Mouse (Mus musculus): Measurements from ENCODE around the gene Rhot1. TPM values are rescaled to one million over a fixed set of nuclear protein-coding genes. Genes with fewer than 3 reads are reported as not detected.

Rhot1 gene
- polyA plus RNA-seq, 1 experiment from 2014 or later: 24.6 TPM

- TF ChIP-seq EP300 (IDR thresholded peaks at IDR 0.05; ENCODE audit: low read depth): no peak
- no peak for TF ChIP-seq CTCF (IDR thresholded peaks at IDR 0.05; ENCODE audit: low read depth)
- H3K4me3 ChIP-seq (ENCODE audit: low read depth, low read length): no peak overlapping the region
- no peak overlapping the region for H3K4me2 ChIP-seq (ENCODE audit: low read depth, low read length)
- H3K9me3 ChIP-seq (ENCODE audit: low read length): no peaks in the 10 kb centered on the region
- peaks cover 9% of the 10 kb centered on the region; the same call in 1 of the 2 replicates for H3K27me3 ChIP-seq (ENCODE audit: insufficient read depth, low read length)
- no peak overlapping the region for H3K9ac ChIP-seq (replicated peaks)
- no peak overlapping the region for H3K27ac ChIP-seq (ENCODE audit: low read depth)
- H3K4me1 ChIP-seq (ENCODE audit: insufficient read depth): no peaks in the 10 kb centered on the region
- 4% methylated on average over 6 of the region's 6 CpGs for WGBS (ENCODE audit: insufficient replicate concordance)
- no peaks in the 10 kb centered on the region for H3K36me3 ChIP-seq (replicated peaks; ENCODE audit: insufficient read depth, low read length)
- DNase-seq (no peak), ATAC-seq (no peak)
Observed at GRCm38 (mm10) chr11:80312565-80312964, 103.7 kb downstream of the Rhot1 start.

DNA sequence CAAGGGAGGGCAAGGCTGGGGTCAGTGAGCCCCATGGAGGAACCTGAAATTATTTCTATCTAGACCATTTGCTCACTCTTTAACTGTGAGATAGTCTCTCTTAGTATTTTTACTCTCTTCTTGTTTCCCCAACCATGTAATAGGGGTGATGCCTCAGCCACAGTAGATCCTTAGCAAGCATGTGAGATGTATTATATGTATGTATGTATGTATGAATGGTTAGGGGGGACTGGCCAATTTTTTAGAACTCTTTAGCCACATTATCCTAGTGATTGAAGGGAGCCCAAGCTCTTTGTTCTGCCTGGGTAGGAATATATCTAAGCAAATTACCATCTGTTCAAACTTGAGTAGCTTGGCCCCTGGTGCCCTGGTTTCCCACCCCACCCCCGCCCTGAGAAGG, 104.6 kb downstream of the Rhot1 start:
- H3K27me3 ChIP-seq (ENCODE audit: insufficient read depth, low read length): peaks cover 9% of the 10 kb centered on the region; the same call in 1 of the 2 replicates
- no peaks in the 10 kb centered on the region for H3K4me1 ChIP-seq (ENCODE audit: insufficient read depth)
- no peak overlapping the region for H3K4me3 ChIP-seq (ENCODE audit: low read depth, low read length)
- ATAC-seq (no peak), DNase-seq (no peak)
- no peaks in the 10 kb centered on the region for H3K36me3 ChIP-seq (replicated peaks; ENCODE audit: insufficient read depth, low read length)
- no peaks in the 10 kb centered on the region for H3K9me3 ChIP-seq (ENCODE audit: low read length)
- WGBS (ENCODE audit: insufficient replicate concordance): 39% methylated on average over 1 of the region's 1 CpGs
- H3K9ac ChIP-seq (replicated peaks): no peak overlapping the region
- TF ChIP-seq CTCF (IDR thresholded peaks at IDR 0.05; ENCODE audit: low read depth) (no peak), EP300 (IDR thresholded peaks at IDR 0.05; ENCODE audit: low read depth) (no peak)
- H3K27ac ChIP-seq (ENCODE audit: low read depth): no peak overlapping the region
- H3K4me2 ChIP-seq (ENCODE audit: low read depth, low read length): no peak overlapping the region

- H3K4me1 ChIP-seq (ENCODE audit: insufficient read depth): no peaks in the 10 kb centered on the region
- TF ChIP-seq CTCF (IDR thresholded peaks at IDR 0.05; ENCODE audit: low read depth): no peak
- TF ChIP-seq EP300 (IDR thresholded peaks at IDR 0.05; ENCODE audit: low read depth): no peak
- WGBS (ENCODE audit: insufficient replicate concordance): 70% methylated on average over 4 of the region's 4 CpGs
- no peak overlapping the region for H3K4me3 ChIP-seq (ENCODE audit: low read depth, low read length)
- no peak overlapping the region for H3K27ac ChIP-seq (ENCODE audit: low read depth)
- DNase-seq: no peak
- H3K4me2 ChIP-seq (ENCODE audit: low read depth, low read length): no peak overlapping the region
- no peaks in the 10 kb centered on the region for H3K9me3 ChIP-seq (ENCODE audit: low read length)
- H3K27me3 ChIP-seq (ENCODE audit: insufficient read depth, low read length): peaks cover 9% of the 10 kb centered on the region; the same call in 1 of the 2 replicates
- no peak for ATAC-seq
- H3K36me3 ChIP-seq (replicated peaks; ENCODE audit: insufficient read depth, low read length): no peaks in the 10 kb centered on the region
- H3K9ac ChIP-seq (replicated peaks): no peak overlapping the region
Observed at GRCm38 (mm10) chr11:80313944-80314343, 105.1 kb downstream of the Rhot1 start.

GRCm38 (mm10) chr11:80315743-80316639, 107.2 kb downstream of the Rhot1 start:
- ATAC-seq (no peak), DNase-seq (no peak)
- TF ChIP-seq CTCF (IDR thresholded peaks at IDR 0.05; ENCODE audit: low read depth): no peak
- no peak for TF ChIP-seq EP300 (IDR thresholded peaks at IDR 0.05; ENCODE audit: low read depth)
- H3K4me2 ChIP-seq (ENCODE audit: low read depth, low read length): no peak overlapping the region
- no peak overlapping the region for H3K27ac ChIP-seq (ENCODE audit: low read depth)
- no peak overlapping the region for H3K9ac ChIP-seq (replicated peaks)
- WGBS (ENCODE audit: insufficient replicate concordance): 67% methylated on average over 10 of the region's 10 CpGs
- H3K27me3 ChIP-seq (ENCODE audit: insufficient read depth, low read length): peaks cover 5% of the 10 kb centered on the region; the same call in 1 of the 2 replicates
- no peaks in the 10 kb centered on the region for H3K9me3 ChIP-seq (ENCODE audit: low read length)
- H3K36me3 ChIP-seq (replicated peaks; ENCODE audit: insufficient read depth, low read length): no peaks in the 10 kb centered on the region
- H3K4me1 ChIP-seq (ENCODE audit: insufficient read depth): no peaks in the 10 kb centered on the region
- no peak overlapping the region for H3K4me3 ChIP-seq (ENCODE audit: low read depth, low read length)

Other genes starting within 250 kb of the Rhot1 start
- 15.1 and 15.9 TPM in 2 replicates for gene Utp6, start 246.6 kb upstream of the Rhot1 start, polyA plus RNA-seq (2015; fragmentation: Nextera tagmentation; extraction: Ambion mirVana)
- gene Suz12, start 215.9 kb upstream of the Rhot1 start, polyA plus RNA-seq (2015; fragmentation: Nextera tagmentation; extraction: Ambion mirVana): 10.7 and 11.2 TPM in 2 replicates
- gene Crlf3, start 128.0 kb upstream of the Rhot1 start, polyA plus RNA-seq (2015; fragmentation: Nextera tagmentation; extraction: Ambion mirVana): 45.7 and 47.8 TPM in 2 replicates
- 3.7 and 4.9 TPM in 2 replicates for gene Atad5, start 119.6 kb upstream of the Rhot1 start, polyA plus RNA-seq (2015; fragmentation: Nextera tagmentation; extraction: Ambion mirVana)
- gene Tefm, start 66.8 kb upstream of the Rhot1 start, polyA plus RNA-seq (2015; fragmentation: Nextera tagmentation; extraction: Ambion mirVana): 17.1 and 18.0 TPM in 2 replicates
- 10.8 and 12.1 TPM in 2 replicates for gene Adap2, start 54.9 kb upstream of the Rhot1 start, polyA plus RNA-seq (2015; fragmentation: Nextera tagmentation; extraction: Ambion mirVana)
- gene Rnf135, start 25.2 kb upstream of the Rhot1 start, polyA plus RNA-seq (2015; fragmentation: Nextera tagmentation; extraction: Ambion mirVana): 6.8 and 7.7 TPM in 2 replicates
- gene Rhbdl3, start 91.9 kb downstream of the Rhot1 start, polyA plus RNA-seq (2015; fragmentation: Nextera tagmentation; extraction: Ambion mirVana): 0.05 and 0.12 TPM in 2 replicates
- 6.2 and 6.6 TPM in 2 replicates for gene 5730455P16Rik, start 169.0 kb downstream of the Rhot1 start, polyA plus RNA-seq (2015; fragmentation: Nextera tagmentation; extraction: Ambion mirVana)
- 68.9 and 71.6 TPM in 2 replicates for gene Zfp207, start 174.3 kb downstream of the Rhot1 start, polyA plus RNA-seq (2015; fragmentation: Nextera tagmentation; extraction: Ambion mirVana)
- gene Psmd11, start 219.6 kb downstream of the Rhot1 start, polyA plus RNA-seq (2015; fragmentation: Nextera tagmentation; extraction: Ambion mirVana): 128 and 143 TPM in 2 replicates